Mouse (Mus musculus) intestine, embryonic 15.5 days (tissue): ENCODE measurements around the gene Gm21988. TPM values are rescaled to one million over a fixed set of nuclear protein-coding genes. Genes with fewer than 3 reads are reported as not detected.
A peak's percentile ranks its signal among the peaks of the same experiment; 100 is the strongest.

Source experiments
- ATAC-seq: fragments of 200-750 bp; cut with Nextera tagmentation; 2 replicates; pipeline ENCODE4 v1.8.0; 2017; ENCODE audit warnings: moderate TSS enrichment, moderate library complexity
- H3K27ac ChIP-seq: fragments of 300-500 bp; sonication (generic); 2 replicates; pipeline ENCODE4 v1.5.1; 2015; ENCODE audit warnings: mild to moderate bottlenecking, inconsistent platforms
- H3K27me3 ChIP-seq: fragments of 300-500 bp; sonication (generic); replicated peaks from 2 replicates; pipeline ENCODE4 v1.6.1; 2015; ENCODE audit warnings: inconsistent platforms
- H3K36me3 ChIP-seq: fragments of 300-500 bp; sonication (generic); 2 replicates; pipeline ENCODE4 v1.6.1; 2015; ENCODE audit warnings: inconsistent platforms
- H3K4me1 ChIP-seq: fragments of 300-500 bp; sonication (generic); replicated peaks from 2 replicates; pipeline ENCODE4 v1.6.1; 2015; ENCODE audit warnings: inconsistent platforms
- H3K4me2 ChIP-seq: fragments of 300-500 bp; sonication (generic); replicated peaks from 2 replicates; pipeline ENCODE4 v1.6.1; 2015; ENCODE audit warnings: mild to moderate bottlenecking, inconsistent platforms
- H3K4me3 ChIP-seq: fragments of 300-500 bp; sonication (generic); replicated peaks from 2 replicates; pipeline ENCODE4 v1.5.1; 2015; ENCODE audit warnings: inconsistent platforms
- H3K9ac ChIP-seq: fragments of 300-500 bp; sonication (generic); 2 replicates; pipeline ENCODE4 v1.6.1; 2015; ENCODE audit warnings: inconsistent platforms
- H3K9me3 ChIP-seq: fragments of 300-500 bp; sonication (generic); 2 replicates; pipeline ENCODE4 v1.6.1; 2016; ENCODE audit warnings: inconsistent platforms
- WGBS: fragments of 180-500 bp; shearing (Covaris S2); methylation state at CpG from one replicate; pipeline ENCODE4 v1.1.7; 2015; 5-methylcytosine and 5-hydroxymethylcytosine counted together
- microRNA counts: library from miRNA; unstranded; fragments of <30 nt; microRNA quantifications from one replicate; lab custom pipeline; 2016
- polyA plus RNA-seq: library from polyadenylated mRNA; unstranded; fragments of >200 nt; fragmentation: Nextera tagmentation; extraction: Ambion mirVana; gene quantifications from 2 replicates; pipeline ENCODE4 v1.2.1, GENCODE M21; 2015

Gm21988 gene
- polyA plus RNA-seq, 1 experiment from 2014 or later: 8.8 TPM

DNA sequence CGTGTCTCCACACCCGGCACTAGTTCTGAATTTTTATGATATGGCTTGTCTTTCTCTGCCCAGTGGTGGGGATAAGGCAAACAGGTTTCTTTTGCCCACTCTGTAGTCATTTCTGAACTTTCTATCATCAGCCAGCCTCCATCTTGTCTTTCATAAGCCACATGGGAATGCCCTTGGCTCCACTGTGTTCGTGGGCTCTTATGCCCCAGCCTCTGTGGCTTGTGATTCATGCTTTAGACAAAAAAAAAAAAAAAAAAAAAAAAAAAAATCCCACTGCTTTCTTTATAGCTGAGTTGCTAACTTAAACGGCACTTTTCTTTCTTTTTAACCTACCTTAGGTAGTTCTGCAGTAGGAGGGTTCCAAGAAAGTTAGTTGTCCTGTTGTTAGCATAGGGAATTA is 47.5 kb downstream of the Gm21988 start:
- no peak overlapping the region for H3K9ac ChIP-seq
- no peak for ATAC-seq
- H3K4me1 ChIP-seq: no peaks in the 10 kb centered on the region
- H3K4me2 ChIP-seq: no peak overlapping the region
- H3K27me3 ChIP-seq: no peaks in the 10 kb centered on the region
- no peak overlapping the region for H3K27ac ChIP-seq
- WGBS: 75% methylated on average over 4 of the region's 4 CpGs
- no peak overlapping the region for H3K4me3 ChIP-seq
- no peaks in the 10 kb centered on the region for H3K36me3 ChIP-seq
- no peaks in the 10 kb centered on the region for H3K9me3 ChIP-seq

DNA sequence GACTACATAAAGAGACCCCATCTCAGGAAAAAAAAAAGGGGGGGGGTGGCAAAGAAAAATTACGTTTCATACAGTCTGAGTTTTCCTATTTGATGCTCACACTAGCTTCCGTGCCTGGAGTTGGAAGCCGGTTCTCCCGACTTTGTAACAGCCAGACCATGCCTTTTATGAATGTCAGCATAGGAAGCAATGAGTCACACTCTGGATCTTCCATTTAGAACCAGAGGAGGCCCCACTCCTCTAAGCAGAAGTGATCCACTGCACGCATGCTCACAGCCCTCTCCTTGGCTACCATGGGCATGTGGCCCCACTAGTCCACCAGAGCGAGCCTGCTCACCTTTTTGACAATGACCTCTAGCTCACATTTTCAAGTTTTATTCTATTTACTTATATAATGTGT is 48.4 kb downstream of the Gm21988 start:
- Histone ChIP-seq H3K9me3 (no peaks in the 10 kb centered on the region), H3K27me3 (no peaks in the 10 kb centered on the region), H3K27ac (no peak overlapping the region), H3K9ac (no peak overlapping the region), H3K4me3 (no peak overlapping the region), H3K36me3 (no peaks in the 10 kb centered on the region), H3K4me1 (no peaks in the 10 kb centered on the region), H3K4me2 (no peak overlapping the region)
- WGBS: 78% methylated on average over 6 of the region's 6 CpGs
- no peak for ATAC-seq

- Histone ChIP-seq H3K4me1 (no peaks in the 10 kb centered on the region), H3K27ac (no peak overlapping the region), H3K4me2 (no peak overlapping the region), H3K36me3 (no peaks in the 10 kb centered on the region), H3K4me3 (no peak overlapping the region), H3K9me3 (no peaks in the 10 kb centered on the region), H3K27me3 (no peaks in the 10 kb centered on the region), H3K9ac (no peak overlapping the region)
- 85% methylated on average over 28 of the region's 28 CpGs for WGBS
- ATAC-seq: no peak
Measured at GRCm38 (mm10) chr11:70189319-70190134, 50.1 kb downstream of the Gm21988 start.

MicroRNA genes within 50 kb of the gene (microRNA counts, 519-probe panel; counts per million panel counts)
- microRNA mmu-miR-195 (lab: Ali Mortazavi, UCI) (97.1 counts per million, percentile 29 among the panel's probes with 10 or more counts), microRNA mmu-miR-497 (lab: Ali Mortazavi, UCI) (2,220 counts per million, percentile 55 among the panel's probes with 10 or more counts)

Other genes starting within 250 kb of the Gm21988 start
- 529 and 559 TPM in 2 replicates for gene Gabarap, start 248.7 kb downstream of the Gm21988 start, polyA plus RNA-seq
- gene Phf23, start 244.1 kb downstream of the Gm21988 start, polyA plus RNA-seq: 58.6 and 61.3 TPM in 2 replicates
- gene Dvl2, start 239.2 kb downstream of the Gm21988 start, polyA plus RNA-seq: 30.5 and 31.8 TPM in 2 replicates
- 114 and 128 TPM in 2 replicates for gene Acadvl, start 224.4 kb downstream of the Gm21988 start, polyA plus RNA-seq
- gene Dlg4, start 222.9 kb downstream of the Gm21988 start, polyA plus RNA-seq: 7.2 and 8.5 TPM in 2 replicates
- gene Asgr1, start 185.7 kb downstream of the Gm21988 start, polyA plus RNA-seq: 0.19 and 0.56 TPM in 2 replicates
- gene Asgr2, start 147.2 kb downstream of the Gm21988 start, polyA plus RNA-seq: 0.21 and 0.43 TPM in 2 replicates
- 0.72 and 0.80 TPM in 2 replicates for gene Mgl2, start 109.5 kb downstream of the Gm21988 start, polyA plus RNA-seq
- gene Clec10a, start 83.6 kb downstream of the Gm21988 start, polyA plus RNA-seq: 0.98 and 1.2 TPM in 2 replicates
- 2.9 and 3.7 TPM in 2 replicates for gene Slc16a11, start 27.1 kb downstream of the Gm21988 start, polyA plus RNA-seq
- gene Slc16a13, start 18.8 kb downstream of the Gm21988 start, polyA plus RNA-seq: 13.2 and 16.0 TPM in 2 replicates
- 11.1 and 11.9 TPM in 2 replicates for gene Bcl6b, start 10.0 kb downstream of the Gm21988 start, polyA plus RNA-seq
- gene 0610010K14Rik, start 1.9 kb downstream of the Gm21988 start, polyA plus RNA-seq: 133 and 138 TPM in 2 replicates
- 196 and 226 TPM in 2 replicates for gene Rnasek, start within 50 bp of the Gm21988 start, polyA plus RNA-seq
- 2.1 and 2.2 TPM in 2 replicates for gene Alox12, start 15.5 kb upstream of the Gm21988 start, polyA plus RNA-seq
- gene Alox12e, start 82.8 kb upstream of the Gm21988 start, polyA plus RNA-seq: not detected in 2 replicates
- 0.67 and 0.78 TPM in 2 replicates for gene Alox15, start 112.2 kb upstream of the Gm21988 start, polyA plus RNA-seq
- gene Pelp1, start 170.2 kb upstream of the Gm21988 start, polyA plus RNA-seq: 31.9 and 32.6 TPM in 2 replicates
- 13.2 and 15.4 TPM in 2 replicates for gene Arrb2, start 192.8 kb upstream of the Gm21988 start, polyA plus RNA-seq
- gene Med11, start 212.1 kb upstream of the Gm21988 start, polyA plus RNA-seq: 39.9 and 42.4 TPM in 2 replicates
- 0.78 and 1.2 TPM in 2 replicates for gene Zmynd15, start 219.6 kb upstream of the Gm21988 start, polyA plus RNA-seq
- gene Cxcl16, start 220.2 kb upstream of the Gm21988 start, polyA plus RNA-seq: 8.6 and 10.4 TPM in 2 replicates